Mouse (Mus musculus) limb, embryonic 10.5 days (tissue): ENCODE measurements around the gene Reg4. TPM values are rescaled to one million over a fixed set of nuclear protein-coding genes. Genes with fewer than 3 reads are reported as not detected.

ENCODE experiments used
- DNase-seq: peaks from one replicate; pipeline ENCODE4 v3.0.0-alpha.2; 2017; ENCODE audit warnings: low spot score
- H3K27ac ChIP-seq: fragments of 300-500 bp; sonication (generic); 2 replicates; pipeline ENCODE4 v1.5.1; 2016; ENCODE audit warnings: mild to moderate bottlenecking
- H3K27me3 ChIP-seq: fragments of 300-500 bp; sonication (generic); 2 replicates; pipeline ENCODE4 v1.6.1; 2016; ENCODE audit warnings: low read depth, mild to moderate bottlenecking; ENCODE audit not compliant: poor library complexity, severe bottlenecking
- H3K36me3 ChIP-seq: fragments of 300-500 bp; sonication (generic); 2 replicates; pipeline ENCODE4 v1.6.1; 2016; ENCODE audit warnings: mild to moderate bottlenecking, moderate library complexity
- H3K4me1 ChIP-seq: fragments of 300-500 bp; sonication (generic); 2 replicates; pipeline ENCODE4 v1.6.1; 2016
- H3K4me3 ChIP-seq: fragments of 300-500 bp; sonication (generic); 2 replicates; pipeline ENCODE4 v1.5.1; 2016; ENCODE audit warnings: mild to moderate bottlenecking, moderate library complexity
- H3K9me3 ChIP-seq: fragments of 300-500 bp; sonication (generic); replicated peaks from 2 replicates; pipeline ENCODE4 v1.6.1; 2016; ENCODE audit warnings: mild to moderate bottlenecking
- WGBS: fragments of 180-500 bp; shearing (Covaris S2); methylation state at CpG from one replicate; pipeline ENCODE4 v1.1.7; 2016; 5-methylcytosine and 5-hydroxymethylcytosine counted together
- polyA plus RNA-seq: library from polyadenylated mRNA; unstranded; fragments of >200 nt; fragmentation: Nextera tagmentation; extraction: Ambion mirVana; gene quantifications from 2 replicates; pipeline ENCODE4 v1.2.1, GENCODE M21; 2016

Reg4 gene
- polyA plus RNA-seq, 1 experiment from 2014 or later, result not detected

GRCm38 (mm10) chr3:98223263-98223662, 1.3 kb downstream of the Reg4 start:
- DNase-seq, result no peak
- Histone ChIP-seq H3K4me1 (peaks cover 4% of the 10 kb centered on the region; the same call in 1 of the 2 replicates), H3K27ac (no peak overlapping the region), H3K9me3 (no peaks in the 10 kb centered on the region), H3K27me3 (0 out of 2 replicates have a peak, but pooled peaks cover 5% of the 10 kb centered on the region), H3K4me3 (no peak overlapping the region), H3K36me3 (no peaks in the 10 kb centered on the region)
- WGBS, result 89% methylated on average over 3 of the region's 3 CpGs

- no peaks in the 10 kb centered on the region for H3K36me3 ChIP-seq
- H3K9me3 ChIP-seq, result no peaks in the 10 kb centered on the region
- H3K4me1 ChIP-seq, result peaks cover 4% of the 10 kb centered on the region; the same call in 1 of the 2 replicates
- H3K4me3 ChIP-seq, result no peak overlapping the region
- 13% methylated on average over 9 of the region's 9 CpGs for WGBS
- peak; percentile 64 for DNase-seq
- 0 out of 2 replicates have a peak overlapping the region, but pooled peaks have one; percentile 19 for H3K27ac ChIP-seq
- H3K27me3 ChIP-seq, result 0 out of 2 replicates have a peak, but pooled peaks cover 6% of the 10 kb centered on the region
Observed at GRCm38 (mm10) chr3:98223783-98224580, 2.0 kb downstream of the Reg4 start.

GRCm38 (mm10) chr3:98224975-98225374, 3.0 kb downstream of the Reg4 start:
- WGBS, result 85% methylated on average over 7 of the region's 7 CpGs
- Histone ChIP-seq H3K4me3 (no peak overlapping the region), H3K36me3 (no peaks in the 10 kb centered on the region), H3K9me3 (no peaks in the 10 kb centered on the region), H3K4me1 (peaks cover 4% of the 10 kb centered on the region; the same call in 1 of the 2 replicates), H3K27me3 (0 out of 2 replicates have a peak, but pooled peaks cover 6% of the 10 kb centered on the region), H3K27ac (no peak overlapping the region)
- no peak for DNase-seq

- DNase-seq, result no peak
- H3K27me3 ChIP-seq, result 0 out of 2 replicates have a peak, but pooled peaks cover 6% of the 10 kb centered on the region
- H3K27ac ChIP-seq, result no peak overlapping the region
- WGBS, result 58% methylated on average over 2 of the region's 2 CpGs
- no peaks in the 10 kb centered on the region for H3K36me3 ChIP-seq
- H3K4me3 ChIP-seq, result no peak overlapping the region
- H3K9me3 ChIP-seq, result no peaks in the 10 kb centered on the region
- peaks cover 4% of the 10 kb centered on the region; the same call in 1 of the 2 replicates for H3K4me1 ChIP-seq
Observed at GRCm38 (mm10) chr3:98225746-98226145, 3.8 kb downstream of the Reg4 start.

GRCm38 (mm10) chr3:98226988-98227610, 5.1 kb downstream of the Reg4 start:
- Histone ChIP-seq H3K27ac (no peak overlapping the region), H3K4me1 (peaks cover 4% of the 10 kb centered on the region; the same call in 1 of the 2 replicates), H3K36me3 (no peaks in the 10 kb centered on the region), H3K9me3 (no peaks in the 10 kb centered on the region), H3K27me3 (0 out of 2 replicates have a peak, but pooled peaks cover 6% of the 10 kb centered on the region), H3K4me3 (no peak overlapping the region)
- peak; percentile 87 for DNase-seq
- 41% methylated on average over 19 of the region's 19 CpGs for WGBS

- Histone ChIP-seq H3K4me1 (peaks cover 4% of the 10 kb centered on the region; the same call in 1 of the 2 replicates), H3K27me3 (0 out of 2 replicates have a peak, but pooled peaks cover 6% of the 10 kb centered on the region), H3K36me3 (no peaks in the 10 kb centered on the region), H3K27ac (no peak overlapping the region), H3K4me3 (no peak overlapping the region), H3K9me3 (no peaks in the 10 kb centered on the region)
- WGBS, result 81% methylated on average over 3 of the region's 3 CpGs
- DNase-seq, result no peak
Observed at GRCm38 (mm10) chr3:98227763-98228162, 5.8 kb downstream of the Reg4 start.

- Histone ChIP-seq H3K4me3 (no peak overlapping the region), H3K27ac (no peak overlapping the region), H3K9me3 (no peaks in the 10 kb centered on the region), H3K4me1 (no peaks in the 10 kb centered on the region), H3K27me3 (0 out of 2 replicates have a peak, but pooled peaks cover 6% of the 10 kb centered on the region), H3K36me3 (no peaks in the 10 kb centered on the region)
- 81% methylated on average over 7 of the region's 7 CpGs for WGBS
- no peak for DNase-seq
Observed at GRCm38 (mm10) chr3:98229943-98230342, 8.0 kb downstream of the Reg4 start.

- H3K36me3 ChIP-seq, result no peaks in the 10 kb centered on the region
- H3K27ac ChIP-seq, result no peak overlapping the region
- H3K4me3 ChIP-seq, result no peak overlapping the region
- no peaks in the 10 kb centered on the region for H3K9me3 ChIP-seq
- H3K27me3 ChIP-seq, result no peaks in the 10 kb centered on the region
- no peak for DNase-seq
- H3K4me1 ChIP-seq, result peaks cover 9% of the 10 kb centered on the region; the same call in 1 of the 2 replicates
Observed at GRCm38 (mm10) chr3:98233504-98233903, 11.5 kb downstream of the Reg4 start.

- no peaks in the 10 kb centered on the region for H3K27me3 ChIP-seq
- peaks cover 9% of the 10 kb centered on the region; the same call in 1 of the 2 replicates for H3K4me1 ChIP-seq
- WGBS, result 94% methylated on average over 6 of the region's 6 CpGs
- H3K4me3 ChIP-seq, result no peak overlapping the region
- H3K27ac ChIP-seq, result no peak overlapping the region
- DNase-seq, result no peak
- no peaks in the 10 kb centered on the region for H3K9me3 ChIP-seq
- no peaks in the 10 kb centered on the region for H3K36me3 ChIP-seq
Observed at GRCm38 (mm10) chr3:98236266-98236665, 14.3 kb downstream of the Reg4 start.

- Histone ChIP-seq H3K27me3 (no peaks in the 10 kb centered on the region), H3K9me3 (no peaks in the 10 kb centered on the region), H3K4me3 (no peak overlapping the region), H3K36me3 (no peaks in the 10 kb centered on the region), H3K4me1 (peaks cover 9% of the 10 kb centered on the region; the same call in 1 of the 2 replicates), H3K27ac (no peak overlapping the region)
- 57% methylated on average over 5 of the region's 5 CpGs for WGBS
- DNase-seq, result no peak
Observed at GRCm38 (mm10) chr3:98237240-98237639, 15.3 kb downstream of the Reg4 start.

- no peak for DNase-seq
- H3K4me1 ChIP-seq, result peaks cover 9% of the 10 kb centered on the region; the same call in 1 of the 2 replicates
- WGBS, result 88% methylated on average over 3 of the region's 3 CpGs
- no peaks in the 10 kb centered on the region for H3K36me3 ChIP-seq
- no peak overlapping the region for H3K4me3 ChIP-seq
- no peaks in the 10 kb centered on the region for H3K27me3 ChIP-seq
- no peak overlapping the region for H3K27ac ChIP-seq
- H3K9me3 ChIP-seq, result no peaks in the 10 kb centered on the region
Observed at GRCm38 (mm10) chr3:98238150-98238549, 16.2 kb downstream of the Reg4 start.

GRCm38 (mm10) chr3:98242051-98242450, 20.1 kb downstream of the Reg4 start:
- Histone ChIP-seq H3K4me1 (peaks cover 20% of the 10 kb centered on the region), H3K9me3 (no peaks in the 10 kb centered on the region), H3K4me3 (no peak overlapping the region), H3K27ac (no peak overlapping the region), H3K27me3 (no peaks in the 10 kb centered on the region), H3K36me3 (no peaks in the 10 kb centered on the region)
- no peak for DNase-seq
- WGBS, result 91% methylated on average over 3 of the region's 3 CpGs

- 84% methylated on average over 8 of the region's 8 CpGs for WGBS
- H3K4me1 ChIP-seq, result peaks cover 17% of the 10 kb centered on the region
- no peak for DNase-seq
Observed at GRCm38 (mm10) chr3:98242458-98243037, 20.6 kb downstream of the Reg4 start.

More at GRCm38 (mm10) chr3:98242458-98243037, 20.6 kb downstream of the Reg4 start:
- H3K27ac ChIP-seq, result no peak overlapping the region
- H3K4me3 ChIP-seq, result no peak overlapping the region
- H3K27me3 ChIP-seq, result no peaks in the 10 kb centered on the region
- H3K36me3 ChIP-seq, result no peaks in the 10 kb centered on the region
- H3K9me3 ChIP-seq, result no peaks in the 10 kb centered on the region
